8 mouse cellular contexts compared by ENCODE assay signal in the genomic region with DNA sequence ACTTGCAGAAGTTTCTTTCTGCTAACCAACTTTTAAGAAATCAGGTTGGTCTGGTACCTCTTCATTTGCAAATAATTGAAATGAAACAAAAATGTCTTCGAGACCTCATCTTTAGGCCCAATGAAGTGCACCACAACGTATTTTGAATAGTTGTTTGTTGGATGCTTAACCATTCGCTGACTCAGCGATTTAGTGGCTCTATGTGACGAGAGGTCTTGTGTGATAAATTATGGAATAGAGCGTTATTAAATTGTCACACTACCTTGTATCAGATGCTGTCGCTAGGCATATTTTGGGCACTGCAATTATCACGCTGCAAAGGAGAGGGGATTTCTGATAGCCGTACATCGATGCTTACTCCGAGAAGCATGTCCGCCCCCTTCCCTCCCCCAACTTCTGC.
DNase-seq lines count a peak whose midpoint lies in the region; ATAC-seq lines count a peak whose summit lies in the region.

No protein-coding gene starts in this region.

- peak overlapping the region; percentile 65 for H3K4me2 ChIP-seq in heart, embryonic 15.5 days
- H3K4me2 ChIP-seq in hindbrain, embryonic 15.5 days: peak overlapping the region; percentile 66
- H3K4me2 ChIP-seq in midbrain, embryonic 16.5 days (ENCODE audit: low read length): peak overlapping the region; percentile 71

- no peak for DNase-seq in heart, postnatal 4 days
- peak; percentile 35 for DNase-seq in c-Kit-positive CD71-positive TER-119-negative erythroid progenitor cells, embryonic 14.5 days (ENCODE audit: low read depth)
- DNase-seq in adrenal gland, adult 18-20 months (ENCODE audit: low spot score in 2 of 2): no peak
- no peak for DNase-seq in ovary, adult 18-20 months (ENCODE audit: low spot score)
- no peak for DNase-seq in right cerebral cortex, postnatal 14 days

- H3K9ac ChIP-seq in heart, embryonic 15.5 days: no peak overlapping the region
- H3K9ac ChIP-seq in hindbrain, embryonic 15.5 days: peak overlapping the region; percentile 11; the same call in 1 of the 2 replicates
- H3K9ac ChIP-seq in midbrain, embryonic 16.5 days (ENCODE audit: low read depth, low read length): no peak overlapping the region

- H3K36me3 ChIP-seq in heart, embryonic 15.5 days: no peaks in the 10 kb centered on the region
- H3K36me3 ChIP-seq in hindbrain, embryonic 15.5 days: no peaks in the 10 kb centered on the region
- H3K36me3 ChIP-seq in midbrain, embryonic 16.5 days (ENCODE audit: control insufficient read depth, insufficient read depth, low read length): no peaks in the 10 kb centered on the region

- H3K27ac ChIP-seq in heart, embryonic 15.5 days: no peak overlapping the region
- no peak overlapping the region for H3K27ac ChIP-seq in hindbrain, embryonic 15.5 days (replicated peaks)
- no peak overlapping the region for H3K27ac ChIP-seq in midbrain, embryonic 16.5 days (ENCODE audit: low read length)

- 0 out of 2 replicates have a peak, but pooled peaks cover 6% of the 10 kb centered on the region for H3K27me3 ChIP-seq in heart, embryonic 15.5 days
- 0 out of 2 replicates have a peak, but pooled peaks cover 4% of the 10 kb centered on the region for H3K27me3 ChIP-seq in hindbrain, embryonic 15.5 days
- no peaks in the 10 kb centered on the region for H3K27me3 ChIP-seq in midbrain, embryonic 16.5 days (ENCODE audit: control insufficient read depth, insufficient read depth, low read depth, low read length)

- peak overlapping the region; percentile 38 for H3K4me3 ChIP-seq in heart, embryonic 15.5 days
- peak overlapping the region; percentile 40 for H3K4me3 ChIP-seq in hindbrain, embryonic 15.5 days
- H3K4me3 ChIP-seq in midbrain, embryonic 16.5 days (ENCODE audit: low read depth, low read length): peak overlapping the region; percentile 44

- H3K4me1 ChIP-seq in heart, embryonic 15.5 days (replicated peaks): peaks cover 10% of the 10 kb centered on the region
- H3K4me1 ChIP-seq in hindbrain, embryonic 15.5 days (replicated peaks): peaks cover 26% of the 10 kb centered on the region
- H3K4me1 ChIP-seq in midbrain, embryonic 16.5 days (ENCODE audit: control insufficient read depth, insufficient read depth, low read length): peaks cover 12% of the 10 kb centered on the region

- H3K9me3 ChIP-seq in heart, embryonic 15.5 days (replicated peaks): no peaks in the 10 kb centered on the region
- no peaks in the 10 kb centered on the region for H3K9me3 ChIP-seq in hindbrain, embryonic 15.5 days
- no peaks in the 10 kb centered on the region for H3K9me3 ChIP-seq in midbrain, embryonic 16.5 days (replicated peaks; ENCODE audit: control insufficient read depth, low read length, poor library complexity, severe bottlenecking)

- WGBS in heart, embryonic 15.5 days: 23% methylated on average over 12 of the region's 12 CpGs
- WGBS in hindbrain, embryonic 15.5 days: 23% methylated on average over 12 of the region's 12 CpGs
- 16% methylated on average over 12 of the region's 12 CpGs for WGBS in midbrain, embryonic 16.5 days

- no peak for ATAC-seq in heart, embryonic 15.5 days (replicated peaks; ENCODE audit: insufficient number of reproducible peaks, insufficient read depth, low FRiP score, low read depth)
- ATAC-seq in hindbrain, embryonic 15.5 days (ENCODE audit: low FRiP score, low read depth): no peak
- no peak for ATAC-seq in midbrain, embryonic 16.5 days
